Mouse (Mus musculus): ENCODE data around the gene Adcy1.

The Adcy1 gene

GRCm38 (mm10) chr11:7228107-7228506, 164.8 kb downstream of the Adcy1 start:
- DNase-seq, result no peak
